Mouse (Mus musculus): ENCODE measurements around the gene Dmwd. TPM values are rescaled to one million over a fixed set of nuclear protein-coding genes. Genes with fewer than 3 reads are reported as not detected.

Gene Dmwd
- total RNA-seq, 2 experiments from 2014 or later = 48.3 to 49.1 TPM

GRCm38 (mm10) chr7:19130657-19131056, 54.6 kb downstream of the Dmwd start:
- DNase-seq (ENCODE audit: low spot score in 2 of 2) = no peak

GRCm38 (mm10) chr7:19131324-19131848, 55.4 kb downstream of the Dmwd start:
- DNase-seq (ENCODE audit: low spot score in 2 of 2) = peak; percentile 93 to 94

Small RNA genes within 50 kb of the gene (microRNA-seq; reads per million reads assigned to microRNA genes)
- gene Mir3100 (ENCODE audit: borderline number of aligned reads in 2 of 2) = 3.1 to 7.1 reads per million in 2 experiments

Other genes with a start within 250 kb of the Dmwd start
- gene Mill2, start 236.3 kb upstream of the Dmwd start, total RNA-seq (2021) = 1 to 10 TPM; 8.1 to 10.0 TPM
- gene Pglyrp1, start 204.9 kb upstream of the Dmwd start, total RNA-seq (2021) = 1 to 10 TPM; 1.1 to 2.8 TPM
- 10 to 100 TPM in 1 of 2 experiments, 1 to 10 TPM in 1; 9.9 to 10.7 TPM for gene Ccdc61, start 165.8 kb upstream of the Dmwd start, total RNA-seq (2021)
- gene Nova2, start 150.3 kb upstream of the Dmwd start, total RNA-seq (2021) = 1 to 10 TPM; 3.8 to 5.1 TPM
- gene Nanos2, start 88.8 kb upstream of the Dmwd start, total RNA-seq (2021) = not detected
- 10 to 100 TPM in 1 of 2 experiments, 1 to 10 TPM in 1; 9.3 to 12.2 TPM for gene Mypop, start 85.0 kb upstream of the Dmwd start, total RNA-seq (2021)
- gene Irf2bp1, start 72.2 kb upstream of the Dmwd start, total RNA-seq (2021) = 10 to 100 TPM; 42.9 to 47.0 TPM
- not detected for gene Foxa3, start 52.7 kb upstream of the Dmwd start, total RNA-seq (2021)
- gene Sympk, start 51.9 kb upstream of the Dmwd start, total RNA-seq (2021) = 100 to 1,000 TPM in 1 of 2 experiments, 10 to 100 TPM in 1; 92.0 to 105 TPM
- gene Rsph6a, start 21.5 kb upstream of the Dmwd start, total RNA-seq (2021) = not detected
- 100 to 1,000 TPM; 127 to 137 TPM for gene Dmpk, start 7.6 kb downstream of the Dmwd start, total RNA-seq (2021)
- 10 to 100 TPM; 13.0 to 14.7 TPM for gene Six5, start 18.4 kb downstream of the Dmwd start, total RNA-seq (2021)
- gene Gm4969, start 42.1 kb downstream of the Dmwd start, total RNA-seq (2021) = not detected
- gene Fbxo46, start 43.6 kb downstream of the Dmwd start, total RNA-seq (2021) = 10 to 100 TPM; 12.6 to 15.4 TPM
- 10 to 100 TPM; 13.6 to 14.6 TPM for gene Qpctl, start 73.1 kb downstream of the Dmwd start, total RNA-seq (2021)
- 10 to 100 TPM; 81.7 to 89.5 TPM for gene Snrpd2, start 73.5 kb downstream of the Dmwd start, total RNA-seq (2021)
- gene Gipr, start 89.9 kb downstream of the Dmwd start, total RNA-seq (2021) = under 1 TPM; 0.60 to 0.70 TPM
- 10 to 100 TPM; 33.9 to 43.9 TPM for gene Eml2, start 100.2 kb downstream of the Dmwd start, total RNA-seq (2021)
- 10 to 100 TPM in 1 of 2 experiments, 1 to 10 TPM in 1; 7.7 to 17.3 TPM for gene Gpr4, start 136.3 kb downstream of the Dmwd start, total RNA-seq (2021)
- 10 to 100 TPM; 40.8 to 56.7 TPM for gene Opa3, start 152.1 kb downstream of the Dmwd start, total RNA-seq (2021)
- 10 to 100 TPM; 42.9 to 56.4 TPM for gene Vasp, start 195.6 kb downstream of the Dmwd start, total RNA-seq (2021)
- not detected for gene Ppm1n, start 203.8 kb downstream of the Dmwd start, total RNA-seq (2021)
- gene Rtn2, start 206.4 kb downstream of the Dmwd start, total RNA-seq (2021) = 1 to 10 TPM; 5.0 to 8.6 TPM
- 10 to 100 TPM; 15.9 to 23.2 TPM for gene Fosb, start 233.8 kb downstream of the Dmwd start, total RNA-seq (2021)